Mouse (Mus musculus) ES-Bruce4 (cell line): Measurements from ENCODE around the gene Unc45a. TPM values are rescaled to one million over a fixed set of nuclear protein-coding genes. Genes with fewer than 3 reads are reported as not detected.

Experiments
- H3K27ac ChIP-seq: 2 replicates; pipeline ENCODE4 v1.5.1; 2012; ENCODE audit warnings: low read length, inconsistent platforms; ENCODE audit not compliant: insufficient read depth
- H3K27me3 ChIP-seq: 2 replicates; pipeline ENCODE4 v1.6.1; 2012; ENCODE audit warnings: mild to moderate bottlenecking, low read length, inconsistent platforms; ENCODE audit not compliant: control insufficient read depth, poor library complexity, insufficient read depth, severe bottlenecking
- H3K36me3 ChIP-seq: 2 replicates; pipeline ENCODE4 v1.6.1; 2012; ENCODE audit warnings: inconsistent platforms, mild to moderate bottlenecking, low read length, moderate library complexity; ENCODE audit not compliant: control insufficient read depth, poor library complexity, insufficient read depth, severe bottlenecking
- H3K4me1 ChIP-seq: one replicate; pipeline ENCODE4 v1.8.1; 2011; ENCODE audit warnings: low read length; ENCODE audit not compliant: control insufficient read depth, insufficient read depth
- H3K4me3 ChIP-seq: 2 replicates; pipeline ENCODE4 v1.5.1; 2011; ENCODE audit warnings: low read depth, mild to moderate bottlenecking, low read length
- H3K9ac ChIP-seq: 2 replicates; pipeline ENCODE4 v1.6.1; 2012; ENCODE audit warnings: low read depth, mild to moderate bottlenecking, inconsistent platforms; ENCODE audit not compliant: poor library complexity, severe bottlenecking
- H3K9me3 ChIP-seq: replicated peaks from 2 replicates; pipeline ENCODE4 v1.6.1; 2012; ENCODE audit warnings: mild to moderate bottlenecking, low read length, inconsistent platforms; ENCODE audit not compliant: control insufficient read depth, poor library complexity, insufficient read depth, severe bottlenecking
- CTCF ChIP-seq: IDR thresholded peaks from one replicate; pipeline ENCODE4 v1.8.1; 2011; ENCODE audit warnings: low read depth, low read length
- EP300 ChIP-seq: IDR thresholded peaks from 2 replicates; pipeline ENCODE4 v1.6.1; 2011; ENCODE audit warnings: low read depth, low read length; ENCODE audit not compliant: insufficient read depth
- POLR2A ChIP-seq: IDR thresholded peaks from one replicate; pipeline ENCODE4 v1.8.1; 2011; ENCODE audit warnings: low read length; ENCODE audit not compliant: insufficient read depth
- polyA plus RNA-seq: library from polyadenylated mRNA; stranded (reverse); fragments of >200 nt; gene quantifications from 2 replicates; pipeline ENCODE4 v1.2.4, GENCODE M21; 2011; ENCODE audit warnings: low read depth; ENCODE audit not compliant: missing spikeins, insufficient read depth, insufficient read length

The Unc45a gene
- polyA plus RNA-seq, 1 experiment, result 24.0 TPM

DNA sequence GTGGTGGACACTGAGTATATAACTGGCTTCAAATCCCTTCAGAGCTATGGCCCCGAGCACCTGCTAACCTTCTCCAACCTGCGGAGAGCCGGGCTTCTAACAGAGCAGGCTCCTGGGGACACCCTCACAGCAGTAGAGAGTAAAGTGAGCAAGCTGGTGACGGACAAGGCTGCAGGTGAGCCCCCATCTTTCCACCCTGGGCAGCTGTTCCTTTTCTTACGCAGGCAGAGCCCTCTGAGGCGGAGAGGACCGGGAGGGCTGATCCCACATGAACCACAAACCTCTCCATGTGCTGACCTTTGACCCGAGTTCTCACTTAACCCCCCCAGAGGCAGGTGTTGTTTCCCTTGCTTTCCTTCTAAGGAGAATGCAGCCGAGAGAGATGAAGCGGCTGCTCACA lies 53.1 kb downstream of the Unc45a start:
- Histone ChIP-seq H3K4me3 (no peak overlapping the region), H3K27me3 (no peaks in the 10 kb centered on the region), H3K9ac (no peak overlapping the region), H3K9me3 (no peaks in the 10 kb centered on the region), H3K27ac (no peak overlapping the region), H3K4me1 (no peaks in the 10 kb centered on the region), H3K36me3 (peaks cover 24% of the 10 kb centered on the region)
- TF ChIP-seq POLR2A, result no peak
- no peak for TF ChIP-seq EP300
- TF ChIP-seq CTCF, result no peak

DNA sequence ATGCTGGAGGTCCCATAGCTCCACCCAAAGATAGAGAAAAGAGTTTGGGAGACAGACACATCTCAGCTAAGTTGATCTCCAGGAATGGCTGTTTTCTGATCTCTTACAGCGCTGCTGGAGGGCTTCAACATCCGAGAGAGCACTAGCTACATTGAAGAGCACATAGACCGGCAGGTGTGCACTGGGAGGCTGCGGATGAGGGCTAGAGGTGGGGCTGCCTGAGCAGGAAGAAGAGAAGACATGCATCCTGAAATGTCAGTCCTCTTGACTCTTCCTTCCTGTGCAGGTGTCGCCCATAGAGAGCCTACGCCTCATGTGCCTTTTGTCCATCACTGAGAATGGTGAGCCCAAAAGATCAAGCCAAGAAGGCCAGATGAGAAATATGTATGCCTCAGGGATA lies 55.1 kb downstream of the Unc45a start:
- no peaks in the 10 kb centered on the region for H3K9me3 ChIP-seq
- peaks cover 24% of the 10 kb centered on the region for H3K36me3 ChIP-seq
- H3K4me1 ChIP-seq, result no peaks in the 10 kb centered on the region
- H3K27ac ChIP-seq, result no peak overlapping the region
- no peak overlapping the region for H3K9ac ChIP-seq
- H3K27me3 ChIP-seq, result no peaks in the 10 kb centered on the region
- TF ChIP-seq EP300 (no peak), POLR2A (no peak), CTCF (no peak)
- no peak overlapping the region for H3K4me3 ChIP-seq

DNA sequence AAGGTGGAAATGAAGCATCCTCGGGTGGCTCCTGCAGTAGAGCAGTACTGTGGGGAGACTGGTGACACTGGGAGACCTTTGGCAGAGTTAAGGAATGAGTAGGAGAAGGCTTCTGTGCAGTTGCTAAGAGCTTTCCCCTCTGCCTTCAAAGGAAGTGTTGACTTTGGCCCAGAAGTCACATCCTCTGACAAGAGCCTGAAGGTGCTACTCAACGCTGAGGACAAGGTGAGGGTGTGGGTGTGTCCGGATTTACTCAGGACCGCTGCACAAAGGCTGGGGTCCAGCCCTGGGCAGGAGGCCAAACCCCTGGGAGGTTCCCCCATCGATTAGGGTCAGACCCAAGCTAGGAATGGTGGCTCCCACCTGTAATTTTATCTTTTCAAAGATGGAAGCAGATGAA lies 56.4 kb downstream of the Unc45a start:
- TF ChIP-seq POLR2A, result no peak
- no peak for TF ChIP-seq CTCF
- TF ChIP-seq EP300, result no peak
- H3K4me3 ChIP-seq, result no peak overlapping the region
- H3K9me3 ChIP-seq, result no peaks in the 10 kb centered on the region
- H3K36me3 ChIP-seq, result peaks cover 24% of the 10 kb centered on the region
- H3K27me3 ChIP-seq, result no peaks in the 10 kb centered on the region
- H3K4me1 ChIP-seq, result no peaks in the 10 kb centered on the region
- no peak overlapping the region for H3K27ac ChIP-seq
- H3K9ac ChIP-seq, result no peak overlapping the region

DNA sequence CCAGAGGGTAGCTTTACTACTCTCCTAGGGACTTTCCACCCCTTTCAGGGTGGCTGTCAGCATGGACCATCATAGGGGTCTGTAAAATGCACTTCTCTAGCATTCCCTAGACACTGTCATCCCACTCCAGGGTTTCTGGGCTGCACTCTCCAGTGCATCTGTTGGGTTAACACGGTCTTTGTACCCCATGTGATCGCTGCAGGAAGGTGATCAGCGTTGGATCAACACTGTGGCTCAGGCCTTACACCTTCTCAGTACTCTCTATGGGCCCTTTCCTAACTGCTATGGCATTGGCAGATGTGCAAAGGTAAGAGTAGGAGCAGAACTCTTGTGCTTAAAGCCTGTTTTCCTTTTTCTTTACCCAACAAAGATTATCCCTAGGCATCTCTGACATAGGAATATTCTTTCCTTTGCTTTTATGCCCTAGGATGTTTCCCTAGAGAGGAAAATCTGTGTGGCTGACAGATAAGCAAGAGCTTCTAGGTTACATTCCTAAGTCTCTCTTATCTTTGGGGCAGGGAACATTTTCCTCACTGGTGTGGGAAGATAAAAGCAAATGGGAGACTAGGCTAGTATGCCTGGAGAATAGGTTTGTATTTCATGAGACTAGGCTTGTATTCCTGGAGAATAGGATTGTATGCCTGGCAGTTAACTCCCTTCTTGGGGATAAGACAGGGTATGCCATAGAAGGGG lies 57.4 kb downstream of the Unc45a start:
- no peak overlapping the region for H3K9ac ChIP-seq
- no peak overlapping the region for H3K27ac ChIP-seq
- H3K36me3 ChIP-seq, result peaks cover 24% of the 10 kb centered on the region
- no peaks in the 10 kb centered on the region for H3K4me1 ChIP-seq
- TF ChIP-seq EP300 (no peak), CTCF (no peak), POLR2A (no peak)
- no peaks in the 10 kb centered on the region for H3K27me3 ChIP-seq
- H3K9me3 ChIP-seq, result no peaks in the 10 kb centered on the region
- H3K4me3 ChIP-seq, result no peak overlapping the region

DNA sequence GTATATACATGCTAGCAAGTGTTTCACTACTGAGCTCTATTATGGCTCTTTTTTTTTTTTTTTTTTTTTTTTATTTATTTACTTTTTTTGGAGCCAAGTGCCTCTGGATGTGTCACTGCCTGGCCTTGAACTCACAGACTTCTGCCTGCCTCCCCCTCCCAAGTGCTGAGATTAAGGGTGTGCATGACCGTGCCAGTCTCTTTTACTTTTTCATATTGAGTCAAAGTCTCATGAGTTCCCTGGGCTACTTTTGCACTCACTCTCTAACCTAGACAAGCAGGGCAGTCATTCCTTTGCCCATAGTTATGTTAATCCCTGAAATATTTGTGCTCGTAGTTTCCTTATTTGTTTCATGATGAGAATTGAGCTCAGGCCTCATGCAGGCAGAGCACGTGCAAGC lies 59.2 kb downstream of the Unc45a start:
- Histone ChIP-seq H3K27ac (no peak overlapping the region), H3K9me3 (no peaks in the 10 kb centered on the region), H3K4me3 (no peak overlapping the region), H3K27me3 (no peaks in the 10 kb centered on the region), H3K4me1 (no peaks in the 10 kb centered on the region), H3K36me3 (peaks cover 20% of the 10 kb centered on the region), H3K9ac (no peak overlapping the region)
- TF ChIP-seq CTCF (no peak), POLR2A (no peak), EP300 (no peak)

DNA sequence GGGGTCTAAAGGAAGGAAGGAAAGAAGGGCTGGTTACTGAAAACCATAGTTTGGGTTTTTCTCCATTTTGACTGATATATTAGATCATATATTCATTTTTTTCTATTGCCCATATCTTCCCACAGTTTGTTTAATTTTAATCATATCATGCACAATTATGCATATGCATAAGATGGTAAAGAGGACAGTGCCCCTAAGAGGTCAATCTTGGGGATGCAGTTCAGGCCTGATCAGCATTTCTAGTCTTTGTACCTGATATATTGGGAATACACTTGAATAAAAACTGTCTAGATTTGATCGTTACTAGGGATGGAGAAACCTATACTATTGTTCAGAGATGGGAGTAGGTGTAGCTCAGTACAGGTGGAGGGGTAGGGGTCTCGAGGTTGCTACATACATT lies 59.8 kb downstream of the Unc45a start:
- Histone ChIP-seq H3K4me1 (no peaks in the 10 kb centered on the region), H3K27me3 (no peaks in the 10 kb centered on the region), H3K4me3 (no peak overlapping the region), H3K9me3 (no peaks in the 10 kb centered on the region), H3K36me3 (peaks cover 18% of the 10 kb centered on the region), H3K9ac (no peak overlapping the region), H3K27ac (no peak overlapping the region)
- no peak for TF ChIP-seq CTCF
